Mouse (Mus musculus): ENCODE data around the gene Slc22a5. TPM values are rescaled to one million over a fixed set of nuclear protein-coding genes. Genes with fewer than 3 reads are reported as not detected.
A peak's percentile ranks its signal among the peaks of the same experiment; 100 is the strongest.
"Not testable (repeated sequence)": the region's sequence is repeated elsewhere in the genome, so short reads cannot be mapped to it uniquely, and the experiment has no call there.

The Slc22a5 gene
- polyA plus RNA-seq (2015; fragmentation: Nextera tagmentation; extraction: Ambion mirVana): 2.4 and 2.6 TPM in 2 replicates

DNA sequence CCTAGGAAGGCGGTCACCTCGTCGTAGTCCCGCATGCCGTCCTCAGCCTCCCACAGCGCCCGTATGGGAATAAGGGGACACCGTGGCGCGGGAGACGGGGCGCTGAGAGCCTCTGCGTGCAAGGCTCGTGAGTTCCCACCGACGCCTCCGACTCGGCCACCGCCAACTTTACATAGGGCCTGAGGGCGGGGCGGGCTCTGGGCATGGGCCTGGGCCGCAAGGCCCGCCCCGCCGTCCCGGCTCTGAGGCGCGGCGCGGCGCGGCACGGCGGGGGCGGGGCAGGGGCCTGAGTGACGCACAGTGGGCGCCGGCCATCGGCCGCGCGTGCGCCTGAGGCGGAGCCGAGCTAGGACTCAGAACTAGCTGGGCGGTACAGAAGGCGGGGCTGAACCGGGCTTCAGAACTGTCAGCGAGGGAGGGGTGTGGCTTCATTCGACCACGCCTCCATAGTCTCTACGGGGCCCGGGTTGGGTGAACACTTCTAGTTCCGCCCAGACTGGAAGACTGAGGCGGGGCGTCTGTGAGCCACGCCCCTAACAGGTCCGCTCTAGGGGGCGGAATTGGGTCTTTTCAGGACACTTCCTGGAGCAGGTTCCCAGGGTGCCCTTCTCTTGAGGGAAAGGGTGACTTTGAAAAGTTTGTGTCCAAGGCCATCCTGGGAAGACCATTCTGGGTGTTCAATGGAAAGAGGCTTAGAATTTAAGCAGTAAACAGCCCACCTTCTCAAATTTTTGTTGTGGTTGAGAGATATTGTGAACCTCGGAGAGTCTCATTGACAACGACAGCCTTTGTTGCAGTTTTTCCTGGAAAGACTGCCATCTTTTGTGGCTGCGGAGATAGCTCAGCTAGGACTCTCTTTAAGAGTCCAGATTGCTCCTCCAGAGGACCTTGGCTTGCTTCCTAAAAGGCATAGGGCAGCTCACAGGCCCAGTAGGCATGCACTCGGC lies at the start of gene Slc22a5:
Gene Slc22a5, minus strand, starts transcription at position 156 of the 947 bp plus-strand sequence.
- peaks cover 16% of the 10 kb centered on the region for H3K4me1 ChIP-seq (ENCODE audit: control insufficient read depth, low read depth, low read length)
- no peaks in the 10 kb centered on the region for H3K9me3 ChIP-seq (replicated peaks; ENCODE audit: control insufficient read depth, low read length)
- no peaks in the 10 kb centered on the region for H3K27me3 ChIP-seq (ENCODE audit: control insufficient read depth, insufficient read depth, low read depth, low read length)
- WGBS (ENCODE audit: insufficient replicate concordance): 3% methylated on average over 60 of the region's 63 CpGs
- peak within 1 kb of the TSS; percentile 75 for H3K9ac ChIP-seq (ENCODE audit: low read depth, low read length)
- peak; percentile 97 for ATAC-seq (ENCODE audit: low read depth)
- H3K4me2 ChIP-seq (ENCODE audit: low read depth, low read length): peak within 1 kb of the TSS; percentile 96
- peak within 1 kb of the TSS; percentile 71 for H3K4me3 ChIP-seq (ENCODE audit: low read depth, low read length)
- H3K27ac ChIP-seq (ENCODE audit: low read length): peak within 1 kb of the TSS; percentile 67
- H3K36me3 ChIP-seq (ENCODE audit: control insufficient read depth, insufficient read depth): no peaks in the 10 kb centered on the region

DNA sequence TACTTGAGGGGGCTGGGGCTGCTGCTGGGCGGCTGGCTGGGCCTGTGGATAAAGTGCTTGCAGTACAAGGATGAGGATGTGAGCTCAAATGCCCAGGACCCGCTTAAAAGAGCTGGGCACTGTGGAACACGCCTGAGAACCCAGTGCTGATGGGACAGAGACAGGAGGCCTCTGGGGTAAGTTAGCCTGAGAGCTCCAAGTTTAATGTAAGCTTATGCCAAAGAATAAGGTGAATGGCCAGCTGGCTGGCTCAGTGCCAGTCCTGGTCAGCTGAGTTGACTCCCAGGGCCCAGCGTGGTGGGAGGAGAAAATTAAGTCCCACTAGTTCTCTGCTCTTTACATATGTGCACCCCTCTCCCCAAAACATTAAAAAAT lies 40.5 kb upstream of the Slc22a5 start:
- H3K4me3 ChIP-seq (ENCODE audit: low read depth, low read length); H3K9ac ChIP-seq (ENCODE audit: low read depth, low read length); ATAC-seq (ENCODE audit: low read depth); H3K4me1 ChIP-seq (ENCODE audit: control insufficient read depth, low read depth, low read length); H3K36me3 ChIP-seq (ENCODE audit: control insufficient read depth, insufficient read depth); H3K4me2 ChIP-seq (ENCODE audit: low read depth, low read length); H3K27ac ChIP-seq (ENCODE audit: low read length); H3K27me3 ChIP-seq (ENCODE audit: control insufficient read depth, insufficient read depth, low read depth, low read length); H3K9me3 ChIP-seq (replicated peaks; ENCODE audit: control insufficient read depth, low read length): not testable (repeated sequence)
- WGBS (ENCODE audit: insufficient replicate concordance): 48% methylated on average over 4 of the region's 4 CpGs

DNA sequence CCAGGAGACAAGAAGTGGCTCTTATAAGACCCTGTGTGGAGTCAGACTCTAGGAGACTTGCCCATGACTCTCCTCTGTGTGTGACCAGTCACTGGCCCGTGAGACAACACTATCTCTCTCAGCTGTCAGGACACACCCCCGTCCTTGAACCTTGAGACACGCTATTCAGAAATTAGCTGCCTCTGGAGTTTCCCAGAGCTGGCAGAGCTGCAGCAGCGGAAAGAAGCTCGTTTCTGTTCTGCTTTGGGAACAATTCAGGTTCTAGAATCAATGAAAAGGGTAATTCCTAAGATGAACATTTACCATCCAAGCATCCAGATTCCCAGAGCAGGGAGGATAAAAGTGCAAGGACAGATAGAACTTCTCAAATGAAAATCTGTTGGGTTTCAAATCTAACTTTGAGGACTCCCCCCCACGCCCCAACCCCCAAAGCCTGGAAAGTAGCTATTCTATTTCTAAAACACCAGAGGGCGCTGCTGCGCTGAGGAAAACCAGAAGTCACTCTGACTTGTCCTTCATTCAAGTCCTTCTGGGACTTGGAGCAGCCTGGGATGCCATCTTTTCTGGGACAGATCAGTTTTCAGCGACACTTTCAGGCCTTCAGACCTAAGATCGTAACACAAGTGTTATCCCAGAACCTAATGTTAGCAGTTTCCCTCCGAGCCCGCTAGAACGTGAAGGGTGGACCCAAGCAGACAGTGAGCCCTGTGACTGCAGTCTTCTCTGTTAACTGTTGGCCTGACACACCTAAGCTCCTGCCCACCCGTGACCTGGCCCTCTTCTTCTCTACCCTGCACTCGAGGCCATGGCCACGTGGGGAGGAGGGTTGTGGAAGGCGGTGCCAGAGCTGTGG lies 39.9 kb upstream of the Slc22a5 start:
- whole genome bisulfite sequencing (ENCODE audit: insufficient replicate concordance): 29% methylated on average over 17 of the region's 17 CpGs
- H3K27ac ChIP-seq (ENCODE audit: low read length): no peak overlapping the region
- ATAC-seq (ENCODE audit: low read depth): no peak

GRCm38 (mm10) chr11:53929741-53930140 lies 38.3 kb upstream of the Slc22a5 start:
- no peaks in the 10 kb centered on the region for H3K36me3 ChIP-seq (ENCODE audit: control insufficient read depth, insufficient read depth)
- no peaks in the 10 kb centered on the region for H3K27me3 ChIP-seq (ENCODE audit: control insufficient read depth, insufficient read depth, low read depth, low read length)
- no peak overlapping the region for H3K27ac ChIP-seq (ENCODE audit: low read length)
- no peak overlapping the region for H3K4me2 ChIP-seq (ENCODE audit: low read depth, low read length)
- H3K4me1 ChIP-seq (ENCODE audit: control insufficient read depth, low read depth, low read length): no peaks in the 10 kb centered on the region
- no peak overlapping the region for H3K9ac ChIP-seq (ENCODE audit: low read depth, low read length)
- WGBS (ENCODE audit: insufficient replicate concordance): 55% methylated on average over 3 of the region's 3 CpGs
- no peak for ATAC-seq (ENCODE audit: low read depth)
- no peaks in the 10 kb centered on the region for H3K9me3 ChIP-seq (replicated peaks; ENCODE audit: control insufficient read depth, low read length)
- H3K4me3 ChIP-seq (ENCODE audit: low read depth, low read length): no peak overlapping the region

More for the DNA sequence above, 39.9 kb upstream of the Slc22a5 start:
- Histone ChIP-seq H3K4me3 (ENCODE audit: low read depth, low read length) (no peak overlapping the region), H3K9ac (ENCODE audit: low read depth, low read length) (no peak overlapping the region), H3K4me2 (ENCODE audit: low read depth, low read length) (no peak overlapping the region), H3K27me3 (ENCODE audit: control insufficient read depth, insufficient read depth, low read depth, low read length) (no peaks in the 10 kb centered on the region), H3K9me3 (replicated peaks; ENCODE audit: control insufficient read depth, low read length) (no peaks in the 10 kb centered on the region), H3K4me1 (ENCODE audit: control insufficient read depth, low read depth, low read length) (no peaks in the 10 kb centered on the region), H3K36me3 (ENCODE audit: control insufficient read depth, insufficient read depth) (no peaks in the 10 kb centered on the region)

DNA sequence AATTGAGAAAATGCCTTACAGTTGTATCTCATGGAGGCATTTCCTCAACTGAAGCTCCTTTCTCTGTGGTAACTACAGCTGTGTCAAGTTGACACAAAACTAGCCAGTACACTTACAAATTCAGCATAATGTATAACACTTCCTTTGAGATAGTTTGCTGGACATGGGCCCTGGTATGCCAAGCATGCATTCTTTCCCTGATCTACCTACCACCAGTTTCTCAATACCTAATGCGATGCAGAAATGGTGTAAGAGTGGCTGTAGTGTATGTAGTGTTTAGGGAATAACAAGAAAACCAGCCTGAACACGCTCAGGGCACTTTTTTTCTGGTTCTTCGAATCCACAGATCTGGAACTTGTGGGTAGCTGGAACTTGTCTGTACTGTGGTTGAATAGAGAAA lies 37.1 kb upstream of the Slc22a5 start:
- Histone ChIP-seq H3K4me1 (ENCODE audit: control insufficient read depth, low read depth, low read length) (no peaks in the 10 kb centered on the region), H3K4me2 (ENCODE audit: low read depth, low read length) (no peak overlapping the region), H3K9me3 (replicated peaks; ENCODE audit: control insufficient read depth, low read length) (no peaks in the 10 kb centered on the region), H3K27me3 (ENCODE audit: control insufficient read depth, insufficient read depth, low read depth, low read length) (no peaks in the 10 kb centered on the region), H3K27ac (ENCODE audit: low read length) (no peak overlapping the region), H3K36me3 (ENCODE audit: control insufficient read depth, insufficient read depth) (no peaks in the 10 kb centered on the region), H3K9ac (ENCODE audit: low read depth, low read length) (no peak overlapping the region), H3K4me3 (ENCODE audit: low read depth, low read length) (no peak overlapping the region)
- ATAC-seq (ENCODE audit: low read depth): no peak
- 49% methylated on average over 3 of the region's 3 CpGs for WGBS (ENCODE audit: insufficient replicate concordance)

DNA sequence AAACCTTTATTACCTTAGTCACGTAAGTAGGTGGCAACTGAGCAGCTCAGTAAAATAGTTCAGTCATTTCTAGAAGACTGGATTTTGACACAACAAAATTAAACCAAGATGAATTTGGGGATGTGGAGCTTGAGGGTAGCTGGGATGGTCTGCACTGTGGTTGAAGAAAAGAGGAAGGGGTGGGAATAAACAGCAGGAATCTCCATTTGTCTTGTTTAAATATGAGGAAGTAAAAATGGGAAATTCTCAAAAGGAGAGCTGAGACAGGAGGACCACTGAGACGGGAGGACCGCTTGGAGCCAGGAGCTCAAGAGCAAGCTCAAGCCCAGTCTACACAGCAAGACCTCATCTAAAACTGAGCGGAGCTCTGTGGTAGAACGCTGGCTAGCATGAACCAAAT lies 34.8 kb upstream of the Slc22a5 start:
- H3K36me3 ChIP-seq (ENCODE audit: control insufficient read depth, insufficient read depth): no peaks in the 10 kb centered on the region
- H3K27me3 ChIP-seq (ENCODE audit: control insufficient read depth, insufficient read depth, low read depth, low read length): no peaks in the 10 kb centered on the region
- H3K4me1 ChIP-seq (ENCODE audit: control insufficient read depth, low read depth, low read length): no peaks in the 10 kb centered on the region
- H3K4me2 ChIP-seq (ENCODE audit: low read depth, low read length): no peak overlapping the region
- 61% methylated on average over 5 of the region's 5 CpGs for WGBS (ENCODE audit: insufficient replicate concordance)
- ATAC-seq (ENCODE audit: low read depth): no peak
- no peaks in the 10 kb centered on the region for H3K9me3 ChIP-seq (replicated peaks; ENCODE audit: control insufficient read depth, low read length)
- H3K9ac ChIP-seq (ENCODE audit: low read depth, low read length): no peak overlapping the region
- no peak overlapping the region for H3K4me3 ChIP-seq (ENCODE audit: low read depth, low read length)
- H3K27ac ChIP-seq (ENCODE audit: low read length): no peak overlapping the region

GRCm38 (mm10) chr11:53918851-53919250 lies 27.4 kb upstream of the Slc22a5 start:
- Histone ChIP-seq H3K4me3 (ENCODE audit: low read depth, low read length) (no peak overlapping the region), H3K4me2 (ENCODE audit: low read depth, low read length) (no peak overlapping the region), H3K9me3 (replicated peaks; ENCODE audit: control insufficient read depth, low read length) (no peaks in the 10 kb centered on the region), H3K9ac (ENCODE audit: low read depth, low read length) (no peak overlapping the region), H3K4me1 (ENCODE audit: control insufficient read depth, low read depth, low read length) (no peaks in the 10 kb centered on the region), H3K36me3 (ENCODE audit: control insufficient read depth, insufficient read depth) (no peaks in the 10 kb centered on the region), H3K27me3 (ENCODE audit: control insufficient read depth, insufficient read depth, low read depth, low read length) (no peaks in the 10 kb centered on the region), H3K27ac (ENCODE audit: low read length) (no peak overlapping the region)
- WGBS (ENCODE audit: insufficient replicate concordance): 79% methylated on average over 4 of the region's 4 CpGs
- ATAC-seq (ENCODE audit: low read depth): no peak

GRCm38 (mm10) chr11:53911011-53911410 lies 19.6 kb upstream of the Slc22a5 start:
- Histone ChIP-seq H3K27me3 (ENCODE audit: control insufficient read depth, insufficient read depth, low read depth, low read length) (no peaks in the 10 kb centered on the region), H3K36me3 (ENCODE audit: control insufficient read depth, insufficient read depth) (no peaks in the 10 kb centered on the region), H3K4me2 (ENCODE audit: low read depth, low read length) (no peak overlapping the region), H3K4me1 (ENCODE audit: control insufficient read depth, low read depth, low read length) (no peaks in the 10 kb centered on the region), H3K9ac (ENCODE audit: low read depth, low read length) (no peak overlapping the region), H3K27ac (ENCODE audit: low read length) (no peak overlapping the region), H3K9me3 (replicated peaks; ENCODE audit: control insufficient read depth, low read length) (no peaks in the 10 kb centered on the region), H3K4me3 (ENCODE audit: low read depth, low read length) (no peak overlapping the region)
- 56% methylated on average over 4 of the region's 4 CpGs for WGBS (ENCODE audit: insufficient replicate concordance)
- ATAC-seq (ENCODE audit: low read depth): no peak

DNA sequence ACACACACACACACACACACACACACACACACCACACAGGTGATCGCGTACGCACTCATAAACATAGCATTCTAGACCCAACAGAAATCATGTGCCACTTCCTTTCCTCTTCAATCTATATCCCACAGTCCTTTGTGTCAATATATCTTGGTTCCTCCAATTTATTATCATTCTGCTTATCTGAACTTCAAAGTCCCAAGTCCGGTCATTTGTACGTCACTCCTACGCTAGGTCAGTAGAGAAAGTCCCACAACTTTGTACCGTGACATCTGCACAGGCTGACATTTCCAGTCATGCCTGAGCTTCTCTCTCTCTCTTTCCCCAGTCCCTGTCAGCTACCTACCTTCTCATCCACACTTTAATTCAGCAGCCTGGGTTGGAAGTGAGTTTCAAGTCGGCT lies 17.2 kb upstream of the Slc22a5 start:
- 64% methylated on average over 8 of the region's 8 CpGs for WGBS (ENCODE audit: insufficient replicate concordance)
- Histone ChIP-seq H3K4me1 (ENCODE audit: control insufficient read depth, low read depth, low read length) (no peaks in the 10 kb centered on the region), H3K27me3 (ENCODE audit: control insufficient read depth, insufficient read depth, low read depth, low read length) (no peaks in the 10 kb centered on the region), H3K9me3 (replicated peaks; ENCODE audit: control insufficient read depth, low read length) (no peaks in the 10 kb centered on the region), H3K9ac (ENCODE audit: low read depth, low read length) (no peak overlapping the region), H3K4me3 (ENCODE audit: low read depth, low read length) (no peak overlapping the region), H3K27ac (ENCODE audit: low read length) (no peak overlapping the region), H3K36me3 (ENCODE audit: control insufficient read depth, insufficient read depth) (no peaks in the 10 kb centered on the region), H3K4me2 (ENCODE audit: low read depth, low read length) (no peak overlapping the region)
- no peak for ATAC-seq (ENCODE audit: low read depth)

All from liver, embryonic 16.5 days (tissue).